Mouse (Mus musculus) liver, adult 2 months (tissue): ENCODE measurements at regions not wholly inside any gene's neighbourhood (a gene's known extent, or its start where the extent isn't known, plus 50 kb on each side); places are given as distances from the start of the nearest gene placed in this dataset.

Experiments
- CTCF ChIP-seq: fragments of 200-500 bp; IDR thresholded peaks from 2 replicates; pipeline ENCODE4 v1.5.1; 2011; ENCODE audit warnings: low read depth, low read length, control low read depth
- POLR2A ChIP-seq: fragments of 200-500 bp; IDR thresholded peaks from 2 replicates; pipeline ENCODE4 v1.6.1; 2011; ENCODE audit warnings: low read length, control low read depth; ENCODE audit not compliant: insufficient read depth; ENCODE audit errors: extremely low read depth

- no peak for TF ChIP-seq CTCF
- TF ChIP-seq POLR2A = no peak
These were observed 580.0 kb downstream of the Zfp352 start for GRCm38 (mm10) chr4:90798637-90799036.
